Mouse (Mus musculus) liver, embryonic 15.5 days (tissue): ENCODE results near the gene Reep6. TPM values are rescaled to one million over a fixed set of nuclear protein-coding genes. Genes with fewer than 3 reads are reported as not detected.

Source experiments
- ATAC-seq: fragments of 200-750 bp; cut with Nextera tagmentation; 2 replicates; pipeline ENCODE4 v1.8.0; 2017; ENCODE audit warnings: moderate number of reproducible peaks, mild to moderate bottlenecking, moderate library complexity; ENCODE audit not compliant: insufficient read depth
- H3K27ac ChIP-seq: fragments of 300-500 bp; sonication (generic); replicated peaks from 2 replicates; pipeline ENCODE4 v1.5.1; 2015; ENCODE audit warnings: mild to moderate bottlenecking, inconsistent platforms
- H3K27me3 ChIP-seq: fragments of 300-500 bp; sonication (generic); 2 replicates; pipeline ENCODE4 v1.6.1; 2015; ENCODE audit warnings: mild to moderate bottlenecking, inconsistent platforms
- H3K36me3 ChIP-seq: fragments of 300-500 bp; sonication (generic); replicated peaks from 2 replicates; pipeline ENCODE4 v1.6.1; 2015; ENCODE audit warnings: moderate library complexity, mild to moderate bottlenecking, inconsistent platforms
- H3K4me1 ChIP-seq: fragments of 300-500 bp; sonication (generic); replicated peaks from 2 replicates; pipeline ENCODE4 v1.6.1; 2015; ENCODE audit warnings: inconsistent platforms
- H3K4me2 ChIP-seq: fragments of 300-500 bp; sonication (generic); 2 replicates; pipeline ENCODE4 v1.6.1; 2015; ENCODE audit warnings: moderate library complexity, mild to moderate bottlenecking, inconsistent platforms
- H3K4me3 ChIP-seq: fragments of 300-500 bp; sonication (generic); replicated peaks from 2 replicates; pipeline ENCODE4 v1.5.1; 2015; ENCODE audit warnings: mild to moderate bottlenecking, inconsistent platforms
- H3K9ac ChIP-seq: fragments of 300-500 bp; sonication (generic); 2 replicates; pipeline ENCODE4 v1.6.1; 2015; ENCODE audit warnings: moderate library complexity, mild to moderate bottlenecking, inconsistent platforms
- H3K9me3 ChIP-seq: fragments of 300-500 bp; sonication (generic); replicated peaks from 2 replicates; pipeline ENCODE4 v1.6.1; 2016; ENCODE audit warnings: inconsistent platforms
- WGBS: fragments of 180-500 bp; shearing (Covaris S2); methylation state at CpG from one replicate; pipeline ENCODE4 v1.1.7; 2015; ENCODE audit warnings: mixed read lengths; ENCODE audit not compliant: insufficient replicate concordance; 5-methylcytosine and 5-hydroxymethylcytosine counted together
- polyA plus RNA-seq: library from polyadenylated mRNA; unstranded; fragments of >200 nt; fragmentation: Nextera tagmentation; extraction: Ambion mirVana; gene quantifications from 2 replicates; pipeline ENCODE4 v1.2.1, GENCODE M21; 2015

Gene Reep6
- 75.6 and 92.4 TPM in 2 replicates for polyA plus RNA-seq

DNA sequence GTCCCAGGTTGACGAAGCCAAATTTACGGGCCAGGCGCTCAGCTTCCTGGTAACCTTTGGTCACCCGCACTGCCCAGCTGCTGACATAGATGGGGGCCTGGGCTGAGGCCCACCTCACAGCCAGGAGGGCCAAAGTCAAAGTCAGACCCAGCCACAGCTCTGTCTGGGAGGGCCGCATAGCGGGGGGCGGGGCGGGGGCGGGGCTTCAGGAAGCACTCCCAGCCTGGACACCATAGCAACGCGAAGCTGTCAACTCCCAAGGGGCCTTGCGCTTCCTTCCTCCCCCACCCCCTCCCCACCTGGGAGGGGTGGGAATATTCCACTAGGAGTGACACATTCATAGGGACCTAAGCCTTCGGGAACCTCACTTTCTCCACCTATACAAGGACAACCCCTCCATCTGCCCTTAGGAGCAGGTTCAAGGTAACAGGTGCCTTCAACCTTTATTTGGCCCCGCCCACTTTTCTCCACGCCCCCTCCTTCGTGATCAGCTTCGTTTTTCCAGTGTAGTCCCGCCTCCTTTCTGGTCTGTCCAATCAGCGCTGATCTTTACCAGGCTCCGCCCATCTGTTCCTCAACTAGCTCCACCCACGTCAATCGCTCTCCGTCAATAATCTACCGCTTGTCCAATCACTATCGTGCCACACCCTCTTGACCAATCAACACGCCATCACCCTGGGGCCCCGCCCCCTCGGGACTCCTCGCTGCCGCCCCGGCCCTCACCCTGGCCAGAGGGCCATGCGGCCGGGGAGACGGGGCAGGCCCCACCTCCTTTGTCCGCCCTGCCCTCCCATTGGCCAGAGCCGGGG, at the start of gene Reep6, which contains the start of gene Pcsk4:
TSS of gene Reep6 (plus strand) at position 681 of the 809 bp plus-strand sequence.
TSS of gene Pcsk4 (minus strand) at position 226 of the 809 bp plus-strand sequence.
- 4% methylated on average over 36 of the region's 36 CpGs for WGBS
- Histone ChIP-seq H3K27ac (peak within 1 kb of the TSS; percentile 94), H3K4me1 (peaks cover 77% of the 10 kb centered on the region)

DNA sequence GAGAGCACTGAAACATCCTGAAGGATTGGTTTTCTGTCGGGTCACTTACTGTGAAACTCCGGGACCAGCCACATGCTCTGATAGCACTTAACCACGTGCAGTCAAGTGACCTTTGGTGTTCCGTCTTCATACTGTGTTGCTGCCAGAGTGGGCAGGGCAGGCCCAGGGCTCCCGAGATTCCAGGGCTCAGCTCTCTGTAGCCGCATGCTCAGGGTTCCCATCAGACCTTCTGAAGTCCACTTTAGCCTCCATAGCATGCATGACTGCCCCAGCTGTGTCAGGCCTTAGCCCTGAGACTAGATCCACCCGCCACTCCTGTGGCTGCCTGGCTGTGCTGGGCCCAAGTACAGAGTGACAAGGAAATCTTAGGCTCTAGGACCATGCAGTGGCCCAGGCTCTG, 48.4 kb upstream of the Reep6 start:
- H3K4me3 ChIP-seq: no peak overlapping the region
- peak overlapping the region; percentile 34; the same call in 1 of the 2 replicates for H3K27ac ChIP-seq
- no peak for ATAC-seq
- H3K36me3 ChIP-seq: peaks cover 100% of the 10 kb centered on the region
- H3K9ac ChIP-seq: no peak overlapping the region
- H3K4me1 ChIP-seq: peaks cover 24% of the 10 kb centered on the region
- H3K4me2 ChIP-seq: no peak overlapping the region
- no peaks in the 10 kb centered on the region for H3K9me3 ChIP-seq
- H3K27me3 ChIP-seq: no peaks in the 10 kb centered on the region
- WGBS: 79% methylated on average over 7 of the region's 7 CpGs

More for the DNA sequence above, at the start of gene Reep6, which contains the start of gene Pcsk4:
- Histone ChIP-seq H3K9ac (peak within 1 kb of the TSS; percentile 65), H3K9me3 (no peaks in the 10 kb centered on the region), H3K4me3 (peak within 1 kb of the TSS; percentile 68), H3K27me3 (no peaks in the 10 kb centered on the region), H3K36me3 (peaks cover 11% of the 10 kb centered on the region), H3K4me2 (peak within 1 kb of the TSS; percentile 96)
- ATAC-seq: peak; percentile 80

DNA sequence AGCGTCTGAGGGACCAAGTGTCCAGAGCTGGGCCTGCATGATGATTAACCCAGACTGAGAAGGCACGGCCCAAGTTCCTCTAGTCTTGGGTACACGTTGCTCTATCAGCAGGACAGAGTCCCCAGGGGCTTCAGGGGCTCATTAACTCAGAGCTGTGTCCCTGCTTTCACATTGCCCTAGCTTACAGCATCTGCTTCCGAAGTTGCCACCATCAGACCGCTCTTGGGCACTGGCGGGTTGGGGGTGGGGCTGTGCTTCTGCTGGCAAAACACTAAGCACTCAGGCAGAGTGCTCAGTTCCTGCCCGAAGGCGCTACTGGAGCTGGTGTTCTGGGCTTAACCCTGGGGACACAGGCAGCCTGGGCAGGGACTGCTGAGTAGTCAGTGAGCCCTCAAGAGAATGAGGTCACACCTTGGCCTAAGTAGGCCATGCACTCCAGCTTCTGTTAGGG, 47.8 kb upstream of the Reep6 start:
- Histone ChIP-seq H3K4me3 (no peak overlapping the region), H3K9me3 (no peaks in the 10 kb centered on the region), H3K27me3 (no peaks in the 10 kb centered on the region), H3K4me1 (peaks cover 24% of the 10 kb centered on the region), H3K4me2 (no peak overlapping the region), H3K36me3 (peaks cover 100% of the 10 kb centered on the region), H3K9ac (no peak overlapping the region), H3K27ac (no peak overlapping the region; the same call in 1 of the 2 replicates)
- WGBS: 79% methylated on average over 8 of the region's 8 CpGs
- ATAC-seq: no peak

DNA sequence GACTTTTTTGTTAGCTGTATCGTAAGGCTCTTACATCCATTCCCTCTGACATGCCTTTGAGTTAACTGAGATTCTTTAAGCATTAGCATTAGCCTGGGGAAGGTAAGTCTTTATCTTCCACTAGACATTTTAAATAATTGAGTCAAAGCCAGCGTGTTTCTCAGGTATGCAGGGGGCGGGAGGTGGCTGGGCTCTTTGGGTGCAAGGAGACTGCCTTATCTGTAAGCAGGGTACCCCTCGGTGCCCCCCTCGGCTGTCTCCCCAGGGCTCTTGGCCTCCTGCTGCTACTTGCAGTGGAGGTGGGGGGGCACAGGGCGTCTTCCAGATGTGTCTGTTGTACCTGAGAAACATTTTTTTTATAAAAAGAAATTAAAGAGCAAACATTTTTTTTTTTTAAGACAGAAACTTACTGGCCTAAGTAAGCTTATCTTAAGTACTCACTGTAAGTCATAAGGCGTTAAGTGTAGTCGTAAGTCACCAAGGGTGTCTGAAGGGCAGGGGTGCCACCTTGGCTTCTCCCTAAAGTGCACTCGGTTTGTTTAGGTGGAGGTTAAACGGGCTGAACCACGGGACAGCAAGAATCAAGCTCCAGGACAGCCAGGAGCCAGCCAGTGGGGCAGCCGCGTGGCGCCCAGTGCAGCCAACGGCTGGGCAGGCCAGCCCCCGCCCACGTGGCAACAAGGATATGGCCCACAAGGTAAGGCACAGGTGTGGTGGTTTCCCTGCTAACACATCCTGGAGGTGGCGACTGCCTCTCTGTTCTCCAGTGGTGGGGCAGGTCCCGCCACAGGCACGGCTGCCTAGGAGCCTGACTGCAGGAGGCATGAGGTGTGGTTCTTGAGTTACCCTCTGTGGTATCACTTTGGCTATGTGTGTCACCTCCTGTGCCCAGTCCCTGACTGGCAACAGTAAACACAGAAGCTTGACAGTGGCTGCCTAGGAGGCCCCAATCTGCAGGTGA, 47.0 kb upstream of the Reep6 start:
- Histone ChIP-seq H3K27me3 (no peaks in the 10 kb centered on the region), H3K36me3 (peaks cover 100% of the 10 kb centered on the region), H3K4me1 (peaks cover 24% of the 10 kb centered on the region), H3K9ac (no peak overlapping the region), H3K9me3 (no peaks in the 10 kb centered on the region), H3K4me2 (no peak overlapping the region), H3K4me3 (no peak overlapping the region), H3K27ac (0 out of 2 replicates have a peak overlapping the region, but pooled peaks have one; percentile 6)
- 81% methylated on average over 20 of the region's 20 CpGs for WGBS
- no peak for ATAC-seq

DNA sequence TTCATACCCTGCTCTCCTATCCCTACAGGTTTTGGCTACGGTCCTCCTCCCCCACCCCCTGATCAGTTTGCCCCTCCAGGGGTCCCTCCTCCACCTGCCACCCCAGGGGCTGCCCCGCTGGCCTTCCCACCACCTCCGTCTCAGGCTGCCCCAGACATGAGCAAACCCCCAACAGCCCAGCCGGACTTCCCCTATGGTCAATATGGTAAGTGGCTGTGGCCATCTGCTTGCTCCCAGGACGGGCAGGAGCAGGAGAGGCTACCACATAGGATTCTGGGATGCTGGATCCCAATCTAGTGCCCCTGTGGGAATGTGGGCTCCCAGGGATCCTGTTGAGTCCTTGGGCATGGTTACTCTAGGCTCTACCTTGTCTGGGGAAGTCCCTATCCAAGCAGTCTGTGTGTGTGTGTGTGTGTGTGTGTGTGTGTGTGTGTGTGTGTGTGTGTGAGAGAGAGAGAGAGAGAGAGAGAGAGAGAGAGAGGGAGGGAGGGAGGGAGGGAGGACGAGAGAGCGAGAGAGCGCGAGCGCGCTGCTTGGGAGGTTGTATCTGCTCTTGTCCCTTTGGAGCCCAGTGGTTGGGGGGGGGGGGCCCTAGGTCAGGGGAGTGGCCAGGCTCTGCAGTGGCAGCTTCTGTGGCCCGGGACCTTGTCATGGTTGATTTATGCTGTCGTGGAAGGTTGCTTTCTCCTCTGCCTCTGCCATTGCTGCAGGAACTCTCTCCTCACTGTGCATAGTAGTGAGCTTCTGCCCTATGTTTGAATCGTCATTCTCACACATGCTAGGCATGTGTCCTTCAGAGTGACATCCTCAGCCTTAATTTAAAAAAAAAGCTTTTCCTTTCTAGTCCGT, 44.3 kb upstream of the Reep6 start:
- Histone ChIP-seq H3K27ac (no peak overlapping the region), H3K27me3 (no peaks in the 10 kb centered on the region), H3K4me1 (peaks cover 21% of the 10 kb centered on the region), H3K4me3 (no peak overlapping the region), H3K36me3 (peaks cover 87% of the 10 kb centered on the region), H3K9me3 (no peaks in the 10 kb centered on the region), H3K4me2 (no peak overlapping the region), H3K9ac (no peak overlapping the region)
- 76% methylated on average over 14 of the region's 15 CpGs for WGBS
- no peak for ATAC-seq

DNA sequence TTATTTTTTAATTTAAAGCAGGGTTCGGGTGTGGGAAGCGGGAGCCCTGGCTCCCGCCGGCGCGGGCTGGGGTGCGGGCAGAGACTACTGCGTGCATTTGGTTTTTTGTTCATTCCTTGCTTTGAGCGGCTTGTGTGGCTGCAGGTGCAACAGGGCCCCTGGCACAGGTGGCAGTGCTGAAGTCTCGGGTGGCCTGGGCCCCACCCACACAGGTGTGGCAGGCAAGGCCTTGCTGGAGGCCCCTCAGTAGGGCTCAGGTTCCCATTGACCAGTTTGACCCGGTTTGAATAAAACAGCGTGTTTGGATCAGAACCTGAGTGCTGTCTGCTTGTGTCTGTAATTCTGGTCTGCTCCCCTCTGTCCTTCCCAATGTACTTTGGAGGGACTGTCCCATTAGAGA, 41.7 kb upstream of the Reep6 start:
- peaks cover 14% of the 10 kb centered on the region for H3K4me1 ChIP-seq
- no peak overlapping the region for H3K4me3 ChIP-seq
- H3K9ac ChIP-seq: no peak overlapping the region
- H3K36me3 ChIP-seq: peaks cover 64% of the 10 kb centered on the region
- WGBS: 89% methylated on average over 12 of the region's 12 CpGs
- no peaks in the 10 kb centered on the region for H3K27me3 ChIP-seq
- no peak for ATAC-seq
- H3K4me2 ChIP-seq: no peak overlapping the region
- H3K27ac ChIP-seq: no peak overlapping the region
- H3K9me3 ChIP-seq: no peaks in the 10 kb centered on the region

DNA sequence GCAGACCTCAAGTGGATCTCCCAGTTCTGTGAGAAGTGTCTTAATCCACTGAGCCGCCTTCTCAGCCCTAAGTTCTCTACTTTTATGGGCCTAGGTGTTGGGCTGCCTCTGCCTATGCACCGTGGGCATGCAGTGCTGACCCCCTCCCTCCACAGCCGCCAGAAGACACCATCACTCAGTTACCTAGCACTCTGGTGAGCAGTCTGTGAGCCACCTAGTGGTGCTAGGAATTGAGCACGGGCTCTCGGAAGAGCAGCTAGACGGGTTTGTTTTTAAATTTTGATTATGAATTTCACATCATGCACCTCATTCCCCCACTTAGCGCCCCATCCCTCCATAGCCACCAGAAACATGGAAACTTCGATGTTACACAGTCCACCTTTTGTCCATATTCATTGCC, 41.1 kb upstream of the Reep6 start:
- H3K4me1 ChIP-seq: peaks cover 20% of the 10 kb centered on the region
- 69% methylated on average over 8 of the region's 8 CpGs for WGBS
- no peak for ATAC-seq

DNA sequence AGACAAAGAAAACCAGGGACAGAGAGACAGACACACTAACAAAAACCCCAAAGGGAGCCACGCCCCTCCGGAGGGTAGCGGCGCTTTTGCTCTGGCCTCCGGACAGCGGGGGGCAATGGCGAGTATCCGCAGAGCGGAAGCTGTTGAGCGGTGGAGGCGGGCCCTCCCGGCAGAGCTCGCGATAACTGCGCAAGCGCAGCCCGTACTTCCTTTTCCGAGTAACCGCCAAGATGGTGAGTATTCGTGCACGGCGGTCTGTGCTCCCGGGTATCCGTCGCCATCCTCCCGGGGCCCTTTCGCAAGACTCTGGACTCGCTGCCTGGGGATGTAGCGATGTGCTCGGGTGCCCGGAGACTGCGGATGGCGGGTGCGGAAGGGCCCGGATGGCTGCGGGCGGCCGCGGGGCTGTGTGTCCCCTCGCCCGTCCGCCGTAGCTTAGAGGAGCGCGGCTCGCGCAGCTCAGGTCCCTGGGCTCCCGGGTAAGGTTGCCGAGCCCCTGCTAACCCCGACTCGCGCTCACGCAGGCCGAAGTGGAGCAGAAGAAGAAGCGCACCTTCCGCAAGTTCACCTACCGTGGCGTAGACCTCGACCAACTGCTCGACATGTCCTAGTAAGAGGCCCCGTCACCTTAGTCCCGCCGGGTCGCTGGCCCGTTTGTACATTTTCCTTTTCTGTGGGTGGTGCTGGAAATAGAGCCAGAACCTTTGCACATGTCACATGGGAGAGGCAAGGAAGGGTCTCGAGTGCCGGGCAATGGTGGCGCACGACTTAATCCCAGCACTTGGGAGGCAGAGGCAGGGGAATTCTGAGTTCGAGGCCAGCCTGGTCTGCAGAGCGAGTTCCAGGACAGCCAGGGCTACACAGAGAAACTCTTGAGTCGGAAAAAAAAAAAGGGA, 37.3 kb upstream of the Reep6 start, which contains the start of gene Rps15:
TSS of gene Rps15 (plus strand) at position 203 of the 896 bp plus-strand sequence.
- H3K4me1 ChIP-seq: peaks cover 53% of the 10 kb centered on the region
- ATAC-seq: peak; percentile 81
- H3K9me3 ChIP-seq: no peaks in the 10 kb centered on the region
- H3K27me3 ChIP-seq: peaks cover 18% of the 10 kb centered on the region
- peak within 1 kb of the TSS; percentile 90 for H3K9ac ChIP-seq
- peaks cover 40% of the 10 kb centered on the region for H3K36me3 ChIP-seq
- peak within 1 kb of the TSS; percentile 85 for H3K27ac ChIP-seq
- peak within 1 kb of the TSS; percentile 81 for H3K4me3 ChIP-seq
- under 1% methylated on average over 72 of the region's 72 CpGs for whole genome bisulfite sequencing
- peak within 1 kb of the TSS; percentile 86 for H3K4me2 ChIP-seq

More for the DNA sequence above, 41.1 kb upstream of the Reep6 start:
- H3K4me2 ChIP-seq: no peak overlapping the region
- H3K27ac ChIP-seq: no peak overlapping the region
- no peak overlapping the region for H3K9ac ChIP-seq
- H3K4me3 ChIP-seq: no peak overlapping the region
- H3K36me3 ChIP-seq: peaks cover 64% of the 10 kb centered on the region
- H3K9me3 ChIP-seq: no peaks in the 10 kb centered on the region
- H3K27me3 ChIP-seq: no peaks in the 10 kb centered on the region

DNA sequence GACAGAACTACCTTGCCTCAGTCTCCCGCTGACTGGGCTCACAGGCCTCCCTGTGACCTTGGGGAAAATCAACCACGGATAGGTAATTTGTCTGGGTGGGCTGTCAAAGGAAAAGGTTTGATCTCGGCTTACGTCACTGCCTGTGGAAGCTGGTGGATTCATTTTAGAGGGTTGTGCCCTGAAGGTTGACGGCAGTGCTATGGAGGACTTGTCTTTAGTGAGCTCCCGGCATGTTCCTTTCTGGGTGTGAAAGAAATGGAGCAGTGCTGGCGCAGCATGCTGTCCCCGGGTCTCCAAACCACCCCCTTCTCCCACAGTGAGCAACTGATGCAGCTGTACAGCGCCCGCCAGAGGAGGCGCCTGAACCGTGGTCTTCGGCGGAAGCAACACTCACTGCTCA, 36.4 kb upstream of the Reep6 start:
- 10% methylated on average over 14 of the region's 14 CpGs for WGBS
- Histone ChIP-seq H3K4me3 (peak overlapping the region; percentile 81), H3K4me2 (peak overlapping the region; percentile 86), H3K27me3 (peaks cover 27% of the 10 kb centered on the region), H3K27ac (peak overlapping the region; percentile 85), H3K4me1 (peaks cover 51% of the 10 kb centered on the region), H3K9me3 (no peaks in the 10 kb centered on the region), H3K36me3 (peaks cover 33% of the 10 kb centered on the region), H3K9ac (peak overlapping the region; percentile 90)
- ATAC-seq: no peak
